Mouse (Mus musculus) myocyte (in vitro differentiated cells): Measurements from ENCODE around the gene Arf1.

ENCODE experiments used
- CEBPB ChIP-seq: IDR thresholded peaks from 2 replicates; pipeline ENCODE4 v1.6.1; 2011; ENCODE audit warnings: mild to moderate bottlenecking, moderate library complexity; ENCODE audit not compliant: poor library complexity, insufficient read depth, severe bottlenecking
- E2F4 ChIP-seq: IDR thresholded peaks from one replicate; pipeline ENCODE4 v1.6.1; 2011; ENCODE audit warnings: mild to moderate bottlenecking, control low read depth, moderate library complexity; ENCODE audit not compliant: insufficient read depth
- MAX ChIP-seq: IDR thresholded peaks from one replicate; pipeline ENCODE4 v1.6.1; 2011; ENCODE audit warnings: low read depth, mild to moderate bottlenecking, control low read depth
- MYOD1 ChIP-seq, 3 experiments: IDR thresholded peaks; one replicate each; pipeline ENCODE4 v1.6.1; 2011; ENCODE audit warnings: control low read depth in 2 of 3, low read depth in 2 of 3, mild to moderate bottlenecking in 2 of 3, moderate library complexity in 1 of 3; ENCODE audit not compliant: insufficient read length in 2 of 3, control insufficient read depth in 1 of 3
- MYOG ChIP-seq, 3 experiments: IDR thresholded peaks; one replicate each; pipeline ENCODE4 v1.6.1; 2011; ENCODE audit warnings: control low read depth in 2 of 3, low read depth in 2 of 3, mild to moderate bottlenecking in 2 of 3; ENCODE audit not compliant: insufficient read length in 2 of 3, control insufficient read depth in 1 of 3, insufficient read depth in 1 of 3
- POLR2A ChIP-seq: IDR thresholded peaks from one replicate; pipeline ENCODE4 v1.6.1; 2011; ENCODE audit warnings: low read depth, mild to moderate bottlenecking, control low read depth, moderate library complexity; ENCODE audit not compliant: insufficient read length
- POLR2AphosphoS2 ChIP-seq: IDR thresholded peaks from one replicate; pipeline ENCODE4 v1.6.1; 2011; ENCODE audit warnings: low read depth, control low read depth; ENCODE audit not compliant: insufficient read length
- REST ChIP-seq: IDR thresholded peaks from one replicate; pipeline ENCODE4 v1.6.1; 2011; ENCODE audit warnings: mild to moderate bottlenecking, control low read depth, moderate library complexity; ENCODE audit not compliant: insufficient read depth, insufficient read length
- SRF ChIP-seq: IDR thresholded peaks from one replicate; pipeline ENCODE4 v1.6.1; 2011; ENCODE audit warnings: low read depth; ENCODE audit not compliant: control insufficient read depth, insufficient read length
- TCF12 ChIP-seq: IDR thresholded peaks from one replicate; pipeline ENCODE4 v1.6.1; 2011; ENCODE audit warnings: mild to moderate bottlenecking, control low read depth; ENCODE audit not compliant: poor library complexity, insufficient read depth, severe bottlenecking
- TCF3 ChIP-seq: IDR thresholded peaks from one replicate; pipeline ENCODE4 v1.6.1; 2011; ENCODE audit warnings: low read depth, control low read depth; ENCODE audit not compliant: insufficient read length
- USF1 ChIP-seq: IDR thresholded peaks from one replicate; pipeline ENCODE4 v1.6.1; 2011; ENCODE audit warnings: low read depth, mild to moderate bottlenecking, control low read depth, moderate library complexity

- TF ChIP-seq POLR2AphosphoS2 (peak; percentile 64), MAX (no peak), POLR2A (peak; percentile 63), SRF (no peak), E2F4 (no peak), MYOG (IDR thresholded peaks at IDR 0.05; ENCODE audit: control insufficient read depth in 1 of 3, insufficient read depth in 1 of 3, insufficient read length in 2 of 3, low read depth in 2 of 3) (no peak), USF1 (no peak), TCF12 (no peak), CEBPB (no peak), MYOD1 (IDR thresholded peaks at IDR 0.05; ENCODE audit: control insufficient read depth in 1 of 3, insufficient read length in 2 of 3, low read depth in 2 of 3) (peak in 1 of 3 experiments; percentile 5), REST (no peak), TCF3 (no peak)
Observed at GRCm38 (mm10) chr11:59202081-59202995, 25.7 kb downstream of the Arf1 start, which contains the start of gene Mrpl55.
